Mouse (Mus musculus): ENCODE results near the gene Agpat1.

DNA sequence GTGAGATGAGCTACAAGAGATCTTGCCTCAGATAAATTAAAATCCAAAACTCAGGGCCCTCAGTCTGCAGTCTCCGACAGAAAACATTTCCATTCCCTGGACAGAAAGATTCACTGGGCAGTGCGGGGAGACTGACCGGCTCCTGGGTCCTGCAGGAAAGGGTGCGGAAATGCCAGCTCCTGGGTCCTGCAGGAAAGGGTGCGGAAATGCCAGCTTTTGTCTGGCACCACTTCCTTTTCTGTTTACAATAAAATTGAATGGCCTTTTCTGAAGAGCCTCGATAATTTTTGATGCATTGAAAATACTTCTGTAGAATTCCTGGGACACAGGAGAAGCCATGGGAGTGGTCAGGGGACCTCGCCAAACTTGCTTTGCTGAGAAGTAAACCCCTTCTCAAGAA lies 44.9 kb upstream of the Agpat1 start:
- TF ChIP-seq CTCF (IDR thresholded peaks at IDR 0.05; ENCODE audit: low read depth) (no peak), EP300 (IDR thresholded peaks at IDR 0.05; ENCODE audit: low read depth) (no peak)
